Mouse (Mus musculus): ENCODE data around the gene Zswim1. TPM values are rescaled to one million over a fixed set of nuclear protein-coding genes. Genes with fewer than 3 reads are reported as not detected.

Gene Zswim1
- total and polyA plus RNA-seq, 2 experiments, result 0.55 to 4.4 TPM

- peak; percentile 31 for DNase-seq (ENCODE audit: extremely low read depth, low read depth, low spot score)
- TF ChIP-seq CTCF (IDR thresholded peaks at IDR 0.05; ENCODE audit: low read depth, low read length) (peak; percentile 23; the same call in 1 of the 2 replicates), POLR2A (IDR thresholded peaks at IDR 0.05; ENCODE audit: extremely low read depth, insufficient read depth, low read length) (no peak)
- peaks cover 10% of the 10 kb centered on the region for H3K4me1 ChIP-seq (ENCODE audit: control insufficient read depth, insufficient read depth, low read length)
- no peaks in the 10 kb centered on the region for H3K79me2 ChIP-seq (ENCODE audit: control insufficient read depth, insufficient read depth, low read length)
- no peaks in the 10 kb centered on the region for H3K36me3 ChIP-seq (ENCODE audit: control insufficient read depth, insufficient read depth, low read length)
- no peak overlapping the region for H3K4me3 ChIP-seq (ENCODE audit: insufficient read depth, low read depth, low read length)
- no peak overlapping the region for H3K27ac ChIP-seq (replicated peaks; ENCODE audit: insufficient read depth, low read depth, low read length)
- H3K27me3 ChIP-seq (ENCODE audit: control insufficient read depth, insufficient read depth, low read length), result no peaks in the 10 kb centered on the region
- WGBS, result 75% methylated on average over 7 of the region's 7 CpGs
- H3K9ac ChIP-seq (ENCODE audit: low read depth, low read length), result no peak overlapping the region
Observed at GRCm38 (mm10) chr2:164783926-164784581, 38.4 kb upstream of the Zswim1 start.

- Histone ChIP-seq H3K9ac (ENCODE audit: low read depth, low read length) (peak overlapping the region; percentile 98), H3K36me3 (ENCODE audit: control insufficient read depth, insufficient read depth, low read length) (no peaks in the 10 kb centered on the region), H3K27ac (replicated peaks; ENCODE audit: insufficient read depth, low read depth, low read length) (peak overlapping the region; percentile 88; the same call in 1 of the 2 replicates), H3K4me3 (ENCODE audit: insufficient read depth, low read depth, low read length) (peak overlapping the region; percentile 90), H3K27me3 (ENCODE audit: control insufficient read depth, insufficient read depth, low read length) (no peaks in the 10 kb centered on the region), H3K4me1 (ENCODE audit: control insufficient read depth, insufficient read depth, low read length) (peaks cover 10% of the 10 kb centered on the region), H3K79me2 (ENCODE audit: control insufficient read depth, insufficient read depth, low read length) (no peaks in the 10 kb centered on the region)
- 4% methylated on average over 7 of the region's 7 CpGs for WGBS
- TF ChIP-seq CTCF (IDR thresholded peaks at IDR 0.05; ENCODE audit: low read depth, low read length), result no peak
- TF ChIP-seq POLR2A (IDR thresholded peaks at IDR 0.05; ENCODE audit: extremely low read depth, insufficient read depth, low read length), result no peak
- peak; percentile 38 for DNase-seq (ENCODE audit: extremely low read depth, low read depth, low spot score)
Observed at GRCm38 (mm10) chr2:164784869-164785420, 37.5 kb upstream of the Zswim1 start.

- no peaks in the 10 kb centered on the region for H3K36me3 ChIP-seq (ENCODE audit: control insufficient read depth, insufficient read depth, low read length)
- peak; percentile 87 for DNase-seq (ENCODE audit: extremely low read depth, low read depth, low spot score)
- H3K27ac ChIP-seq (replicated peaks; ENCODE audit: insufficient read depth, low read depth, low read length), result peak within 1 kb of the TSS; percentile 88
- peak within 1 kb of the TSS; percentile 98 for H3K9ac ChIP-seq (ENCODE audit: low read depth, low read length)
- whole genome bisulfite sequencing, result under 1% methylated on average over 87 of the region's 89 CpGs
- peaks cover 11% of the 10 kb centered on the region for H3K4me1 ChIP-seq (ENCODE audit: control insufficient read depth, insufficient read depth, low read length)
- no peaks in the 10 kb centered on the region for H3K27me3 ChIP-seq (ENCODE audit: control insufficient read depth, insufficient read depth, low read length)
- H3K4me3 ChIP-seq (ENCODE audit: insufficient read depth, low read depth, low read length), result peak within 1 kb of the TSS; percentile 90
- TF ChIP-seq POLR2A (IDR thresholded peaks at IDR 0.05; ENCODE audit: extremely low read depth, insufficient read depth, low read length), result peak; percentile 93
- peak; percentile 49 for TF ChIP-seq CTCF (IDR thresholded peaks at IDR 0.05; ENCODE audit: low read depth, low read length)
- H3K79me2 ChIP-seq (ENCODE audit: control insufficient read depth, insufficient read depth, low read length), result no peaks in the 10 kb centered on the region
Observed at GRCm38 (mm10) chr2:164785481-164786387, 36.8 kb upstream of the Zswim1 start, which contains the start of gene Snx21. Gene Snx21, plus strand, starts transcription at chr2:164785823.

GRCm38 (mm10) chr2:164786388-164786885 is 36.0 kb upstream of the Zswim1 start:
- no peak for TF ChIP-seq POLR2A (IDR thresholded peaks at IDR 0.05; ENCODE audit: extremely low read depth, insufficient read depth, low read length)
- no peak for TF ChIP-seq CTCF (IDR thresholded peaks at IDR 0.05; ENCODE audit: low read depth, low read length)

GRCm38 (mm10) chr2:164787032-164787431 is 35.5 kb upstream of the Zswim1 start:
- no peak for TF ChIP-seq POLR2A (IDR thresholded peaks at IDR 0.05; ENCODE audit: extremely low read depth, insufficient read depth, low read length)
- no peak for TF ChIP-seq CTCF (IDR thresholded peaks at IDR 0.05; ENCODE audit: low read depth, low read length)
- no peak overlapping the region for H3K9ac ChIP-seq (ENCODE audit: low read depth, low read length)
- no peaks in the 10 kb centered on the region for H3K27me3 ChIP-seq (ENCODE audit: control insufficient read depth, insufficient read depth, low read length)
- H3K79me2 ChIP-seq (ENCODE audit: control insufficient read depth, insufficient read depth, low read length), result no peaks in the 10 kb centered on the region
- peaks cover 19% of the 10 kb centered on the region for H3K4me1 ChIP-seq (ENCODE audit: control insufficient read depth, insufficient read depth, low read length)
- H3K27ac ChIP-seq (replicated peaks; ENCODE audit: insufficient read depth, low read depth, low read length), result peak overlapping the region; percentile 7
- no peak overlapping the region for H3K4me3 ChIP-seq (ENCODE audit: insufficient read depth, low read depth, low read length)
- no peak for DNase-seq (ENCODE audit: extremely low read depth, low read depth, low spot score)
- H3K36me3 ChIP-seq (ENCODE audit: control insufficient read depth, insufficient read depth, low read length), result no peaks in the 10 kb centered on the region; the same call in 1 of the 2 replicates
- WGBS, result 79% methylated on average over 3 of the region's 3 CpGs

More at GRCm38 (mm10) chr2:164786388-164786885, 36.0 kb upstream of the Zswim1 start:
- Histone ChIP-seq H3K4me3 (ENCODE audit: insufficient read depth, low read depth, low read length) (peak overlapping the region; percentile 90), H3K79me2 (ENCODE audit: control insufficient read depth, insufficient read depth, low read length) (no peaks in the 10 kb centered on the region), H3K27me3 (ENCODE audit: control insufficient read depth, insufficient read depth, low read length) (no peaks in the 10 kb centered on the region), H3K9ac (ENCODE audit: low read depth, low read length) (peak overlapping the region; percentile 89), H3K36me3 (ENCODE audit: control insufficient read depth, insufficient read depth, low read length) (no peaks in the 10 kb centered on the region; the same call in 1 of the 2 replicates), H3K4me1 (ENCODE audit: control insufficient read depth, insufficient read depth, low read length) (peaks cover 18% of the 10 kb centered on the region), H3K27ac (replicated peaks; ENCODE audit: insufficient read depth, low read depth, low read length) (peak overlapping the region; percentile 61)
- WGBS, result 15% methylated on average over 15 of the region's 15 CpGs
- DNase-seq (ENCODE audit: extremely low read depth, low read depth, low spot score), result peak; percentile 36

Data from liver, adult 2 months (tissue).